Mouse (Mus musculus): ENCODE measurements around the gene Hid1.

DNA sequence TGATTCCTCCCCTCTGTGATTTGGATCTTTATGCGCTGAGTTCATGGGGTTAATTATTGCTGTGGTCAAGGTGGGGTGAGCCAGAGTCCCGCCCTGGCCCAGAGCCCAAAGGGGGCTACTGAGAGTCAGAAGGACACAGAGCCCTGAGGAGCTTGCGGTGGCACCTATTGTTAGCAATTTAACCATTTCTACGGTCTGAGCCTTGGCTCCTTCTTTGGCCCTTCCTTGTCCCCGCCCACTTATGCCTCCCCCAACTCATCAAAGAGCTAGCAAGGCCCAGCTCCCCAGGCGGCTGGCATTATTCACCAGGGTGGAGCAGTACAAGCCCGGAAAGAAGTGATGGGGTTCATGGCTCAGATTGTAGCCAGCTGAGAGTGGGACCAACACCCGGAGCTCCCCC lies 60.7 kb downstream of the Hid1 start, which contains the start of gene Otop2:
- TF ChIP-seq CTCF (IDR thresholded peaks at IDR 0.05; ENCODE audit: low read depth) (no peak), EP300 (optimal IDR thresholded peaks at IDR 0.05) (no peak)

Data from stomach, postnatal 0 days (tissue).